Mouse (Mus musculus): ENCODE results near the gene H2-Aa. TPM values are rescaled to one million over a fixed set of nuclear protein-coding genes. Genes with fewer than 3 reads are reported as not detected.
A peak's percentile ranks its signal among the peaks of the same experiment; 100 is the strongest.
"Not testable (repeated sequence)": the region's sequence is repeated elsewhere in the genome, so short reads cannot be mapped to it uniquely, and the experiment has no call there.

H2-Aa gene
- 21.7 and 108 TPM in 2 replicates for total RNA-seq (2021)
- long read RNA-seq, experiment 1, transcript H2-Aa-201 (5 exons, 1,128 nt): major isoform, 8 of 9 reads
- long read RNA-seq, experiment 1, partial matches to known transcripts: 1 of 9 reads
- long read RNA-seq, experiment 1, other reads (novel, unspliced or antisense): 0 of 9 reads
- long read RNA-seq, experiment 2, transcript H2-Aa-201 (5 exons, 1,128 nt): major isoform, 6 of 11 reads
- long read RNA-seq, experiment 2, partial matches to known transcripts: 4 of 11 reads
- long read RNA-seq, experiment 2, other reads (novel, unspliced or antisense): 1 of 11 reads

- peak; percentile 90 for DNase-seq
Measured at GRCm38 (mm10) chr17:34287648-34288047, at the start of gene H2-Aa. Gene H2-Aa, minus strand, starts transcription at chr17:34287823.

GRCm38 (mm10) chr17:34331200-34331599 is 43.6 kb upstream of the H2-Aa start:
- DNase-seq: no peak

- no peak for DNase-seq
Measured at GRCm38 (mm10) chr17:34329807-34330206, 42.2 kb upstream of the H2-Aa start.

GRCm38 (mm10) chr17:34326373-34326772 is 38.8 kb upstream of the H2-Aa start:
- DNase-seq: no peak

GRCm38 (mm10) chr17:34325436-34325835 is 37.8 kb upstream of the H2-Aa start, which contains the start of gene H2-Eb2:
Gene H2-Eb2, plus strand, starts transcription at chr17:34325665.
- DNase-seq: peak; percentile 56

- DNase-seq: no peak
Measured at GRCm38 (mm10) chr17:34317275-34317674, 29.7 kb upstream of the H2-Aa start.

- no peak for DNase-seq
Measured at GRCm38 (mm10) chr17:34316697-34317096, 29.1 kb upstream of the H2-Aa start.

GRCm38 (mm10) chr17:34315512-34315911 is 27.9 kb upstream of the H2-Aa start:
- no peak for DNase-seq

- no peak for DNase-seq
Measured at GRCm38 (mm10) chr17:34314286-34314685, 26.7 kb upstream of the H2-Aa start.

GRCm38 (mm10) chr17:34313393-34313792 is 25.8 kb upstream of the H2-Aa start:
- DNase-seq: peak; percentile 87

- no peak for DNase-seq
Measured at GRCm38 (mm10) chr17:34312185-34312584, 24.6 kb upstream of the H2-Aa start.

GRCm38 (mm10) chr17:34310526-34310925 is 22.9 kb upstream of the H2-Aa start:
- DNase-seq: not testable (repeated sequence)

- peak; percentile 87 for DNase-seq
Measured at GRCm38 (mm10) chr17:34309683-34310385, 22.2 kb upstream of the H2-Aa start.

GRCm38 (mm10) chr17:34309225-34309624 is 21.6 kb upstream of the H2-Aa start:
- DNase-seq: no peak

GRCm38 (mm10) chr17:34308161-34308560 is 20.5 kb upstream of the H2-Aa start:
- DNase-seq: no peak

- no peak for DNase-seq
Measured at GRCm38 (mm10) chr17:34307216-34307615, 19.6 kb upstream of the H2-Aa start.

GRCm38 (mm10) chr17:34306407-34306806 is 18.8 kb upstream of the H2-Aa start:
- DNase-seq: no peak

GRCm38 (mm10) chr17:34305380-34306030 is 17.9 kb upstream of the H2-Aa start, which contains the start of gene H2-Eb1:
Gene H2-Eb1, plus strand, starts transcription at chr17:34305867.
- DNase-seq: peak; percentile 89

- peak; percentile 77 for DNase-seq
Measured at GRCm38 (mm10) chr17:34304751-34305150, 17.1 kb upstream of the H2-Aa start.

GRCm38 (mm10) chr17:34303789-34304188 is 16.2 kb upstream of the H2-Aa start:
- no peak for DNase-seq

GRCm38 (mm10) chr17:34301670-34302190 is 14.1 kb upstream of the H2-Aa start:
- DNase-seq: no peak

GRCm38 (mm10) chr17:34300691-34301566 is 13.3 kb upstream of the H2-Aa start:
- peak; percentile 24 for DNase-seq
